Mouse (Mus musculus): ENCODE measurements around the gene Gm20388. TPM values are rescaled to one million over a fixed set of nuclear protein-coding genes. Genes with fewer than 3 reads are reported as not detected.

Gene Gm20388
- total RNA-seq, 1 experiment from 2014 or later: 3.6 TPM

GRCm38 (mm10) chr8:122593783-122594507, 2683.3 kb downstream of the Gm20388 start:
- DNase-seq: no peak

- no peak for DNase-seq
Measured at GRCm38 (mm10) chr8:122596031-122596430, 2685.4 kb downstream of the Gm20388 start.

GRCm38 (mm10) chr8:122600666-122601065, 2690.0 kb downstream of the Gm20388 start:
- DNase-seq: no peak

GRCm38 (mm10) chr8:122604640-122605039, 2694.0 kb downstream of the Gm20388 start:
- no peak for DNase-seq

- no peak for DNase-seq
Measured at GRCm38 (mm10) chr8:122605367-122605766, 2694.7 kb downstream of the Gm20388 start.

GRCm38 (mm10) chr8:122606810-122607209, 2696.2 kb downstream of the Gm20388 start:
- no peak for DNase-seq

- no peak for DNase-seq
Measured at GRCm38 (mm10) chr8:122610209-122610608, 2699.6 kb downstream of the Gm20388 start.

GRCm38 (mm10) chr8:122610612-122611277, 2700.1 kb downstream of the Gm20388 start:
- no peak for DNase-seq

- DNase-seq: peak; percentile 93
Measured at GRCm38 (mm10) chr8:122611295-122612133, 2700.9 kb downstream of the Gm20388 start, which contains the start of the genes Galns and Trappc2l. Galns (minus strand) TSS chr8:122611463. Trappc2l (plus strand) TSS chr8:122611640.

GRCm38 (mm10) chr8:122616181-122616905, 2705.7 kb downstream of the Gm20388 start:
- DNase-seq: no peak

GRCm38 (mm10) chr8:122617947-122618546, 2707.4 kb downstream of the Gm20388 start:
- peak; percentile 82 for DNase-seq

- DNase-seq: no peak
Measured at GRCm38 (mm10) chr8:122618660-122619378, 2708.2 kb downstream of the Gm20388 start.

- DNase-seq: no peak
Measured at GRCm38 (mm10) chr8:122620446-122620845, 2709.8 kb downstream of the Gm20388 start.

- DNase-seq: no peak
Measured at GRCm38 (mm10) chr8:122622727-122623126, 2712.1 kb downstream of the Gm20388 start, which contains the start of gene Pabpn1l. Pabpn1l (minus strand) TSS chr8:122622739.

GRCm38 (mm10) chr8:122623844-122624642, 2713.4 kb downstream of the Gm20388 start:
- no peak for DNase-seq

- DNase-seq: no peak
Measured at GRCm38 (mm10) chr8:122624653-122625052, 2714.0 kb downstream of the Gm20388 start.

GRCm38 (mm10) chr8:122625811-122626210, 2715.2 kb downstream of the Gm20388 start:
- no peak for DNase-seq

GRCm38 (mm10) chr8:122626896-122627295, 2716.3 kb downstream of the Gm20388 start:
- no peak for DNase-seq

GRCm38 (mm10) chr8:122629388-122629787, 2718.7 kb downstream of the Gm20388 start:
- no peak for DNase-seq

GRCm38 (mm10) chr8:122630696-122631095, 2720.1 kb downstream of the Gm20388 start:
- no peak for DNase-seq
